Mouse (Mus musculus): ENCODE data around the gene Ywhah.

Ywhah gene

DNA sequence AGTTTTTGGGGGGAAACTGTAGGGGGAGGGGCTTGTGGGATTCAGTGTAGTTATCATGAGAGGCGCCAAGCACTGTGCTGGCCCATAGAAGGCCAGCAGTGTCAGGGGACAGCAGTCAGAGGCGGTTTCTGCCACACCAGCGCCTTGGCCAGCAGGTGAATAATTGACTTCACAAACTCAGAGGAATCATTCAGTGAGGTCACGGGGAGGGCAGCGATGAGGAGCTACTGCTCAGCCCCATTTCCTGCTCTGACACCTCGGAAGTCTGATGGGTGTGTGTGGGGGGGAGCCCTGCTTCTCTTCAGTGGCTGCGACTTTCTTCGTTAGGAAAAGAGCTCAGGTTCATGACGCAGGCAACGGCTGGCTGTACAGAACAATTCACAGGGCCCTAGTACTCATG lies 24.8 kb downstream of the Ywhah start:
- no peak for DNase-seq (ENCODE audit: inconsistent age in 2 of 2, low spot score in 1 of 2)

DNA sequence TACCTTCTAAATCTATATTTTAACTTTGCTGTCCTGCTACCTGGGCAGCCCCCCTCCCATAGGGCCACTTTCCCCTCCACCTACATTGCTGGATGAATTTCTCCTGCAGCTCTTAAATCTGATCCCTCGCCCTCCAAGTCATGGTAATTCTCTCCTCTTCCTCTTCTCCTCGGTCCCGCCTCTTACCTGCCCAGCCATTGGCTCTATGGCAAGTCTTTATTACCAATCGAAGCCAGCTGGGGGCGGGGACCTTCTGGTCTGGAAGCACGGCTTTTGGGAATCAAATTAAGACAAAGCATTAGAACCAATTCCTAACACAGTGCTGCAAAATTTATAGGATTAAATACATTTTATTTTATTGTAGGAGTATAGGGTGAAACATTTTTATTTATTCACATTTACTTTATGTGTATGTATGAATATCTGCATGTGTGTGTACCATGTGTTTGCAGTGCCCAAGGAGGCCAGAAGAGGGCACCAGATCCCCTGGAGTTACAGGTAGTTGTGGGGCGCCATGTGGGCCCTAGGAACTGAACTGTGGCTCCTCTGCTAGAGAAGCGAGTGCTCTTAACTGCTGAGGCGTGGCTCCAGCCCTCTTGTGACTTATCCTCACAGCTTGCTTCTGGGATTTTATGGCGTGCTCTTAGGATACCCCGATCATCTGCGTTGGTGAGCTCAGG lies 26.2 kb downstream of the Ywhah start:
- no peak for DNase-seq (ENCODE audit: inconsistent age in 2 of 2, low spot score in 1 of 2)

DNA sequence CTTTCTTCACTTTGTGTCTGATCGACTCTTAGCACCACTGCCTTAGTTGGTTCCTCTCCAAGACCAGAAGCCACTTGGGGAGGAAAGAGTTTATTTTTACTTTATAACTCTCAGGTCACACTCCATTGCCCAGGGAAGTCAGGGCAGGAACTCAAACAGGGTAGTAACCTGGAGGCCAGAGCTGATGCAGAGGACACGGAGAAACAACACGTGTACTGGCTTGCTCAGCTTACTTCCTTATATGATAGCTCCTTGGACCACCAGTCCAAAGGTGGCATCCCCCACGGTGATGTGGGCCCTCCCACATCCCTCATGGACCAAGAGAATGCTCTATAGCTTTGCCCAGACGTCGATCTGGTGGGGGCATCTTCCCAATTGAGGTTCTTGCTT lies 26.7 kb downstream of the Ywhah start:
- DNase-seq (ENCODE audit: inconsistent age in 2 of 2, low spot score in 1 of 2): no peak

DNA sequence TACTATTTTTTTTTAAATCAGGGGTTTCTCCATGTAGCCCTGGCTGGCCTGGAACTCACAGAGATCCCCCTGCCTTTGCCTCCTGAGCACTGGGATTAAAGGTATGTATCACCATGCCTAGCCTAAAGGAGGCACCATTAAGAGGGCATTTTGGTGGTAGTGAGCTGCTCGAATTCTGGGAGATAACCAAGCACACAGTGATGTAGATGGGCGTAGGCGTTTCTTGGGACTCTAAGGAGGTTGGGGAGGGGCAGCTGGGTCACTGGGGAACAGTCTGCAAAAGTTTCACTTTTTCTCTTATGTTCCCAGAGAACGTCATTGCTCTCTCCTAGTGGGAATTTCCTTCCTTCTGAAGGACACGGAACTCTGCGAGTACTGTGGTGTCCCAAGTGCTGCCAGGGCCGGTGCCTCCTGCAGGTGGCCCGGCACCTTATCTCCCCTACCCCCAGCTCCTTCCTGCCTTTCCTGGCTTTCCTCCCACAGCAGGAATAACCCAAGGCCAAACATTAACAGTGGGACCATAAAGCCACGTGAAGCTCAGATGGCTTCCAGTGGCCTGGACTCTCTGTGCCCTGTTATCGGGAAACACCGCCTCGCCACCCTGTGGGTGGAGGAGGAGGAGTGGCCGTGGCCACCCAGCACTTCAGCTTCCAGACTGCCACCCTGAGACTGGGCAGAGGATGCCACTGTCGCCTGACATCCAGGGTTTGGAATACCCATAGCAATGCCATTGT lies 34.4 kb downstream of the Ywhah start:
- DNase-seq (ENCODE audit: inconsistent age in 2 of 2, low spot score in 1 of 2): peak in 1 of 2 experiments; percentile 39

DNA sequence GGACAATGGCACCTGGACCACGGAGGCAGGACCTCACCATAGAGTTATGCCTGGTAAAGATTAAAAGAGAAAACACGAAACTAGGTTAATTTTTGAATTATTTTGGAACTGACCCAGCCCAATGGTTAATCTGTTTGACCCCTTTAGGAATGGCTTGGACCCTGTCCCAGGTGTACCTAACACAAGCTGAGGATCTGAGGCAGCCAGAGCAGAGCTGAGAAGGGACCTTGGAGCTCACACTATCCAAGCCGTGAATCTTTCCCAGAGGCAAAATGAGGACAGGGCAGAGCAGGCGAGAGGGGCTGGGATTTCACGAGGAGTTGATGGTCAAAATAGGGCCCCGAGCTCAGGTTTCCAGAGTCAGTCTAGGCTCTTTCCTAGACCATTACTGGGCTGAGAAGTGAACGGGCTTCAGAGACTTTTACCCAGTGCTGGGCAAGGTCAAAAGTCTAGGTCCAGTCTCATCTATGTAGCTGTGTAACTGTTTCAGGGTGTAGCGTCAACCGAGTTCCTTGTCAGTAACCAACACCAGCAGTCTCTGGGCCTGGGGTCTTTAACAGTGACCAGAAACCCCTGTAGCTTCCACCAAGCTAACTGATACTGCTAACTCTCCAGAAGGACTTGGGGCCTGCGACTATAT lies 37.6 kb downstream of the Ywhah start:
- no peak for DNase-seq (ENCODE audit: inconsistent age in 2 of 2, low spot score in 1 of 2)

DNA sequence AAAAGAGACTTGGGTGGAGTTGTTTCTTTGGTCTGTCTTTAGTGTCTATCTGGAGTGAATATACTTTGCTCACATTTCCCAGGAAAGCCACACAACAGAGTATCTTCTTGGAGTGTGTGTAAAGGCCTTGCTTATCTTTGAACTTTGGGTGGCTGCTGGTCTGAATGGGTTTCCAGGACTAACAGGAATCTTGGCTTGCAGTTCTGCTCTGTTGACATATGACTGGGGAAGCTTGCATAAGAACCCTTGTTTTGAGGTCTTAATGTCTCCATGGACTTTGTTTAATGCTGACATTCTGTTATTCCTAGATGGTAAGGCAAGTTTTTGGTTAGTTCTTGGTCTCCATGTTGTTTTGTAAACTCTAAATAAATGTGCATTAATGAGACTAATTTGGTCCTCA lies 51.5 kb downstream of the Ywhah start:
- DNase-seq (ENCODE audit: inconsistent age in 2 of 2, low spot score in 1 of 2): no peak

DNA sequence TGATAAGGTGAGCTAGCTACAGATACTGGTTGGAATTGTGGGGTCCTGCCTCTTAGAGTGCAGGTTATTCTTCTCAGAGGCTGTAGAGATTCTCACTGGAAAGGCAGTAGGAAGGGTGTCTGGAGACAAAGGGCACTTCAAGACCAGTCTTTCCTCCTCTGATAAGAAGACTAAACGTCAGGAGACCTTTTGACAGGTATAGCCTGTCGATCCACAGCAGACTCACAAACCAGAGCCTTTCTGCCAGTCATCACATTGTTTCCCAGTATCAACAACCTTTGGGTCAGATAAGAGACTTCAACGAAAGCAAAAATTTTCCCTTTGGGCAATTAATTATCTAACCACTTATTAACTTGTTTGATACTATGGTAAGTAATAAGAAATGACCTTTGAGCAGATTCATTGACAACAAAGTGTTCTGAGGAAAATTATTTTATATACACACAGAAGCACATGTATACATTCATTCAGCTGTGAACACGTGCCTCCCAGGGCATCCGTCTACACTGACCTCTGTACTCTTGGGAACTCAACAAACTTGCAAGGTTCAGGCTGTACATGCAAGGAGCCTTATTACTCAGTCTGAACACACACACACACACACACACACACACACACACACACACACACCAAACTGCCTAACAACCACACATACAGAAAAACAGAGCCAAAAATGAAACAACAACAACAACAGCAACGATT lies 58.0 kb downstream of the Ywhah start:
- no peak for DNase-seq (ENCODE audit: inconsistent age in 2 of 2, low spot score in 1 of 2)
